ENCODE assay signal across 8 mouse cellular contexts in the genomic region with DNA sequence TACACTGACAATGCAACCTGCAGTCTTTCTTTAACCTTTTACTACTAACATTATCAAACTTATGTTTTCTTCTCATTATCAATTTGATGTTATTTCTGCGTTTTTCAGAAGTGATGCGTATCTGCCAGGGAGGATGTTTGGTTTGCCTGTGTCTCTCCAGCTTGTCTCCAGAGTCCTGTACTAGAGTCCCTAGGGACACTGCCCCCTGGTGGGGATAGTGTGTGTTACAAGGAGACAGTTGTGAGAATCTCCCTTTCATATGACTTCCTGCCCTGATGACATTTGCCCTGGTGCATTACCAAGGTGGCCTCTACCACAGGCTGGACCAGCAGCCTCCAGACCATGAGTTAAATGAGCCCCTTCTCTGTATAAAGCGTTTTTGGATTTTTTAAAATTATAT. TPM values are rescaled to one million over a fixed set of nuclear protein-coding genes. Genes with fewer than 3 reads are reported as not detected.
A peak's percentile ranks its signal among the peaks of the same experiment; 100 is the strongest.
DNase-seq lines count a peak whose midpoint lies in the region; ATAC-seq and TF ChIP-seq lines count a peak whose summit lies in the region.

No protein-coding gene starts in this region.

- TF ChIP-seq CTCF in lung, embryonic 14.5 days (IDR thresholded peaks at IDR 0.05; ENCODE audit: low read depth): peak; percentile 91

- ATAC-seq in cerebellum, adult (ENCODE audit: insufficient number of reproducible peaks, low FRiP score, low TSS enrichment): no peak
- ATAC-seq in lung, embryonic 14.5 days (ENCODE audit: insufficient read depth): no peak

- no peak overlapping the region for H3K4me3 ChIP-seq in lung, embryonic 14.5 days (ENCODE audit: low read depth, low read length)

- peak; percentile 67 to 74 for DNase-seq in cerebellum, adult 18-20 months
- DNase-seq in A20 (ENCODE audit: low read depth, low spot score): peak; percentile 80
- peak; percentile 45 to 56 for DNase-seq in adrenal gland, postnatal 4 days (ENCODE audit: low spot score in 2 of 2)
- peak; percentile 72 for DNase-seq in forelimb bud, embryonic 11.5 days (ENCODE audit: low read depth, low spot score)
- peak; percentile 77 to 90 for DNase-seq in kidney, postnatal 25 days
- peak; percentile 92 for DNase-seq in lung, embryonic 14.5 days
- peak; percentile 69 to 87 for DNase-seq in spleen, postnatal 10 days (ENCODE audit: low spot score in 2 of 2)

- no peaks in the 10 kb centered on the region for H3K9me3 ChIP-seq in lung, embryonic 14.5 days (ENCODE audit: low read depth, low read length)

- no peaks in the 10 kb centered on the region for H3K27me3 ChIP-seq in lung, embryonic 14.5 days (ENCODE audit: insufficient read depth, low read length)

- no peak overlapping the region for H3K4me2 ChIP-seq in lung, embryonic 14.5 days

- H3K4me1 ChIP-seq in lung, embryonic 14.5 days (ENCODE audit: insufficient read depth): no peaks in the 10 kb centered on the region

- H3K27ac ChIP-seq in lung, embryonic 14.5 days (ENCODE audit: low read depth): no peak overlapping the region

- H3K9ac ChIP-seq in lung, embryonic 14.5 days: no peak overlapping the region

- no peaks in the 10 kb centered on the region for H3K36me3 ChIP-seq in lung, embryonic 14.5 days (ENCODE audit: insufficient read depth)

- 5% methylated on average over 3 of the region's 3 CpGs for WGBS in lung, embryonic 14.5 days

RNA-seq across cellular contexts. Expression of gene Rpl14, which starts 15.3 kb away (rescaled TPM):
- total RNA-seq in adrenal gland, postnatal 4 days (2021): 100 to 1,000 TPM; 667 to 692 TPM
- 1,001 and 1,027 TPM in 2 replicates for polyA plus RNA-seq in lung, embryonic 14.5 days (2014; fragmentation: Nextera tagmentation; extraction: Ambion mirVana)

RNA-seq across cellular contexts. Expression of gene Entpd3, which starts 46.9 kb away (rescaled TPM):
- 1 to 10 TPM in 1 of 2 experiments, under 1 TPM in 1; 0.68 to 2.2 TPM for total RNA-seq in adrenal gland, postnatal 4 days (2021)
- 14.9 TPM in 2 replicates for polyA plus RNA-seq in lung, embryonic 14.5 days (2014; fragmentation: Nextera tagmentation; extraction: Ambion mirVana)
